Mouse (Mus musculus): Measurements from ENCODE around the gene St8sia1.

The St8sia1 gene

GRCm38 (mm10) chr6:142859946-142860345, 104.3 kb downstream of the St8sia1 start:
- DNase-seq: peak in 1 of 2 experiments; percentile 62

- peak in 1 of 2 experiments; percentile 62 for DNase-seq
These were observed 105.3 kb downstream of the St8sia1 start for GRCm38 (mm10) chr6:142858937-142859336.

GRCm38 (mm10) chr6:142856258-142856874, 107.9 kb downstream of the St8sia1 start:
- no peak for DNase-seq

GRCm38 (mm10) chr6:142855761-142856160, 108.5 kb downstream of the St8sia1 start:
- DNase-seq: no peak

GRCm38 (mm10) chr6:142852419-142853377, 111.6 kb downstream of the St8sia1 start:
- DNase-seq: no peak

GRCm38 (mm10) chr6:142850436-142850835, 113.8 kb downstream of the St8sia1 start:
- DNase-seq: no peak

- DNase-seq: no peak
These were observed 114.9 kb downstream of the St8sia1 start for GRCm38 (mm10) chr6:142849326-142849725.

- DNase-seq: no peak
These were observed 116.2 kb downstream of the St8sia1 start for GRCm38 (mm10) chr6:142847914-142848674.

GRCm38 (mm10) chr6:142846855-142847254, 117.4 kb downstream of the St8sia1 start:
- DNase-seq: no peak

- no peak for DNase-seq
These were observed 119.2 kb downstream of the St8sia1 start for GRCm38 (mm10) chr6:142845066-142845465.

GRCm38 (mm10) chr6:142844061-142844460, 120.2 kb downstream of the St8sia1 start:
- no peak for DNase-seq

- DNase-seq: no peak
These were observed 125.8 kb downstream of the St8sia1 start for GRCm38 (mm10) chr6:142838501-142838900.

- no peak for DNase-seq
These were observed 126.9 kb downstream of the St8sia1 start for GRCm38 (mm10) chr6:142837326-142837725.

GRCm38 (mm10) chr6:142835726-142836125, 128.5 kb downstream of the St8sia1 start:
- no peak for DNase-seq

GRCm38 (mm10) chr6:142834911-142835310, 129.3 kb downstream of the St8sia1 start:
- no peak for DNase-seq

- no peak for DNase-seq
These were observed 132.5 kb downstream of the St8sia1 start for GRCm38 (mm10) chr6:142831706-142832105.

GRCm38 (mm10) chr6:142831243-142831642, 133.0 kb downstream of the St8sia1 start:
- no peak for DNase-seq

GRCm38 (mm10) chr6:142830221-142830620, 134.0 kb downstream of the St8sia1 start:
- peak; percentile 64 to 66 for DNase-seq

GRCm38 (mm10) chr6:142825449-142825848, 138.8 kb downstream of the St8sia1 start:
- no peak for DNase-seq

GRCm38 (mm10) chr6:142823008-142823787, 141.1 kb downstream of the St8sia1 start:
- no peak for DNase-seq

GRCm38 (mm10) chr6:142818306-142818705, 145.9 kb downstream of the St8sia1 start:
- DNase-seq: no peak

GRCm38 (mm10) chr6:142815513-142815912, 148.7 kb downstream of the St8sia1 start:
- no peak for DNase-seq
